Mouse (Mus musculus) MEL (cell line): ENCODE data around the gene Top3a. TPM values are rescaled to one million over a fixed set of nuclear protein-coding genes. Genes with fewer than 3 reads are reported as not detected.
A peak's percentile ranks its signal among the peaks of the same experiment; 100 is the strongest.

ENCODE experiments used
- DNase-seq: peaks from one replicate; pipeline ENCODE4 v3.0.0; 2011; ENCODE audit warnings: low read depth, low spot score
- H3K27ac ChIP-seq: 2 replicates; pipeline ENCODE4 v1.5.1; 2012; ENCODE audit warnings: low read depth, mild to moderate bottlenecking, control low read depth, low read length, moderate library complexity; ENCODE audit not compliant: control insufficient read depth
- H3K27me3 ChIP-seq, 2 experiments: fragments of 150-350 bp in 1 of 2; sonication (generic) in 1 of 2; 2 replicates each; pipeline ENCODE4 v1.6.1; 2012; ENCODE audit warnings: low read length in 2 of 2, mild to moderate bottlenecking in 2 of 2, improper control_type of control experiment in 1 of 2, moderate library complexity in 1 of 2; ENCODE audit not compliant: insufficient read depth in 2 of 2, control insufficient read depth in 1 of 2
- H3K36me3 ChIP-seq, 2 experiments: 2 replicates each; pipeline ENCODE4 v1.6.1; 2012 to 2014; ENCODE audit warnings: low read length in 2 of 2, improper control_type of control experiment in 1 of 2, inconsistent platforms in 1 of 2, mild to moderate bottlenecking in 1 of 2; ENCODE audit not compliant: insufficient read depth in 2 of 2, control insufficient read depth in 1 of 2
- H3K4me1 ChIP-seq, 2 experiments: fragments of 150-350 bp in 1 of 2; sonication (generic) in 1 of 2; 2 replicates each; pipeline ENCODE4 v1.6.1; 2012; ENCODE audit warnings: low read length in 2 of 2, improper control_type of control experiment in 1 of 2, mild to moderate bottlenecking in 1 of 2; ENCODE audit not compliant: insufficient read depth in 2 of 2, control insufficient read depth in 1 of 2
- H3K4me3 ChIP-seq, 2 experiments: fragments of 150-350 bp in 1 of 2; sonication (generic) in 1 of 2; 2 replicates each; pipeline ENCODE4 v1.5.1; 2012; ENCODE audit warnings: low read depth in 2 of 2, low read length in 2 of 2, mild to moderate bottlenecking in 2 of 2, moderate library complexity in 2 of 2, control low read depth in 1 of 2, improper control_type of control experiment in 1 of 2; ENCODE audit not compliant: control insufficient read depth in 1 of 2, insufficient read depth in 1 of 2
- H3K79me2 ChIP-seq: 2 replicates; pipeline ENCODE4 v1.6.1; 2012; ENCODE audit warnings: mild to moderate bottlenecking, low read length, moderate library complexity; ENCODE audit not compliant: control insufficient read depth, poor library complexity, insufficient read depth
- H3K9ac ChIP-seq: 2 replicates; pipeline ENCODE4 v1.6.1; 2012; ENCODE audit warnings: low read depth, mild to moderate bottlenecking, control low read depth, low read length, moderate library complexity; ENCODE audit not compliant: control insufficient read depth, poor library complexity, severe bottlenecking
- H3K9me3 ChIP-seq: fragments of 150-350 bp; sonication (generic); replicated peaks from 2 replicates; pipeline ENCODE4 v1.6.1; 2012; ENCODE audit warnings: mild to moderate bottlenecking, low read length, improper control_type of control experiment, moderate library complexity; ENCODE audit not compliant: insufficient read depth
- CHD1 ChIP-seq: IDR thresholded peaks from 2 replicates; pipeline ENCODE4 v1.6.1; 2012; ENCODE audit warnings: low read depth, mild to moderate bottlenecking, inconsistent platforms, low read length, improper control_type of control experiment
- ELF1 ChIP-seq: IDR thresholded peaks from 2 replicates; pipeline ENCODE4 v1.6.1; 2014; ENCODE audit warnings: low read depth, mild to moderate bottlenecking, inconsistent platforms, low read length, improper control_type of control experiment, moderate library complexity
- ETS1 ChIP-seq: IDR thresholded peaks from 2 replicates; pipeline ENCODE4 v1.6.1; 2012; ENCODE audit warnings: low read depth, mild to moderate bottlenecking, inconsistent platforms, low read length, improper control_type of control experiment, moderate library complexity
- GATA1 ChIP-seq: IDR thresholded peaks from 2 replicates; pipeline ENCODE4 v1.6.1; 2011; ENCODE audit warnings: low read depth, low read length, improper control_type of control experiment
- HCFC1 ChIP-seq: IDR thresholded peaks from 2 replicates; pipeline ENCODE4 v1.6.1; 2012; ENCODE audit warnings: low read depth, mild to moderate bottlenecking, inconsistent platforms, low read length, improper control_type of control experiment, moderate library complexity
- JUND ChIP-seq: IDR thresholded peaks from 2 replicates; pipeline ENCODE4 v1.6.1; 2011; ENCODE audit warnings: low read depth, mild to moderate bottlenecking, improper control_type of control experiment, low read length
- KAT2A ChIP-seq: conservative IDR thresholded peaks from 2 replicates; pipeline ENCODE4 v1.6.1; 2012; ENCODE audit warnings: low read depth, low read length, improper control_type of control experiment, inconsistent platforms
- MEF2A ChIP-seq: IDR thresholded peaks from 2 replicates; pipeline ENCODE4 v1.6.1; 2014; ENCODE audit warnings: low read depth, mild to moderate bottlenecking, inconsistent platforms, low read length, improper control_type of control experiment; ENCODE audit not compliant: poor library complexity, insufficient replicate concordance, severe bottlenecking; ENCODE audit errors: extremely low read depth
- MXI1 ChIP-seq: IDR thresholded peaks from 2 replicates; pipeline ENCODE4 v1.6.1; 2011; ENCODE audit warnings: mild to moderate bottlenecking, low read depth, low read length, improper control_type of control experiment
- MYC ChIP-seq: IDR thresholded peaks from 2 replicates; pipeline ENCODE4 v1.6.1; 2011; ENCODE audit warnings: low read depth, mild to moderate bottlenecking, low read length, improper control_type of control experiment, moderate library complexity
- NELFE ChIP-seq: IDR thresholded peaks from 2 replicates; pipeline ENCODE4 v1.6.1; 2011; ENCODE audit warnings: low read depth, low read length, improper control_type of control experiment
- NRF1 ChIP-seq: IDR thresholded peaks from 2 replicates; pipeline ENCODE4 v1.6.1; 2014; ENCODE audit warnings: low read depth, mild to moderate bottlenecking, inconsistent platforms, low read length, improper control_type of control experiment, moderate library complexity; ENCODE audit not compliant: poor library complexity, insufficient read depth, severe bottlenecking
- POLR2A ChIP-seq, 2 experiments: IDR thresholded peaks; 2 replicates each; pipeline ENCODE4 v1.6.1; 2011 to 2012; ENCODE audit warnings: low read length in 2 of 2, mild to moderate bottlenecking in 2 of 2, control low read depth in 1 of 2, improper control_type of control experiment in 1 of 2, low read depth in 1 of 2, moderate library complexity in 1 of 2; ENCODE audit not compliant: control insufficient read depth in 1 of 2, insufficient read depth in 1 of 2, poor library complexity in 1 of 2
- RAD21 ChIP-seq: IDR thresholded peaks from 2 replicates; pipeline ENCODE4 v1.6.1; 2011; ENCODE audit warnings: mild to moderate bottlenecking, low read depth, low read length, improper control_type of control experiment
- SIN3A ChIP-seq: IDR thresholded peaks from 2 replicates; pipeline ENCODE4 v1.6.1; 2012; ENCODE audit warnings: low read length, improper control_type of control experiment, inconsistent platforms
- TAL1 ChIP-seq: IDR thresholded peaks from 2 replicates; pipeline ENCODE4 v1.6.1; 2012; ENCODE audit warnings: mild to moderate bottlenecking, inconsistent platforms, low read length, moderate library complexity, mixed read lengths
- TCF12 ChIP-seq: IDR thresholded peaks from 2 replicates; pipeline ENCODE4 v1.6.1; 2014; ENCODE audit warnings: low read depth, mild to moderate bottlenecking, inconsistent platforms, low read length, improper control_type of control experiment, moderate library complexity
- UBTF ChIP-seq: IDR thresholded peaks from 2 replicates; pipeline ENCODE4 v1.6.1; 2012; ENCODE audit warnings: low read depth, mild to moderate bottlenecking, inconsistent platforms, low read length, improper control_type of control experiment, moderate library complexity, borderline replicate concordance; ENCODE audit not compliant: insufficient read depth
- USF1 ChIP-seq: IDR thresholded peaks from 2 replicates; pipeline ENCODE4 v1.6.1; 2014; ENCODE audit warnings: low read depth, mild to moderate bottlenecking, inconsistent platforms, low read length, improper control_type of control experiment, moderate library complexity
- USF2 ChIP-seq, 2 experiments: IDR thresholded peaks; 2 replicates each; pipeline ENCODE4 v1.6.1; 2011 to 2012; ENCODE audit warnings: improper control_type of control experiment in 2 of 2, low read length in 2 of 2, borderline replicate concordance in 1 of 2, inconsistent platforms in 1 of 2, low read depth in 1 of 2, mild to moderate bottlenecking in 1 of 2; ENCODE audit not compliant: insufficient read depth in 1 of 2
- ZNF384 ChIP-seq: IDR thresholded peaks from 2 replicates; pipeline ENCODE4 v1.6.1; 2012; ENCODE audit warnings: low read depth, mild to moderate bottlenecking, inconsistent platforms, low read length, improper control_type of control experiment
- polyA plus RNA-seq, 2 experiments: library from polyadenylated mRNA; stranded (reverse) in 1 of 2; unstranded in 1 of 2; fragments of >175 nt in 1 of 2; fragments of >200 nt in 1 of 2; gene quantifications; 2 replicates each; pipeline versions ENCODE4 v1.2.1 to v1.2.4; 2012; ENCODE audit warnings: low replicate concordance in 2 of 2, low read depth in 1 of 2; ENCODE audit not compliant: insufficient read length in 2 of 2, insufficient read depth in 1 of 2, missing spikeins in 1 of 2
- total RNA-seq: library from RNA; depleted of rRNA; stranded (reverse); fragments of 300-350 nt; gene quantifications from 2 replicates; pipeline ENCODE4 v1.2.3, GENCODE M21; 2012

The Top3a gene
- total and polyA plus RNA-seq, 3 experiments = 17.7 to 18.4 TPM; not detected in 1

DNA sequence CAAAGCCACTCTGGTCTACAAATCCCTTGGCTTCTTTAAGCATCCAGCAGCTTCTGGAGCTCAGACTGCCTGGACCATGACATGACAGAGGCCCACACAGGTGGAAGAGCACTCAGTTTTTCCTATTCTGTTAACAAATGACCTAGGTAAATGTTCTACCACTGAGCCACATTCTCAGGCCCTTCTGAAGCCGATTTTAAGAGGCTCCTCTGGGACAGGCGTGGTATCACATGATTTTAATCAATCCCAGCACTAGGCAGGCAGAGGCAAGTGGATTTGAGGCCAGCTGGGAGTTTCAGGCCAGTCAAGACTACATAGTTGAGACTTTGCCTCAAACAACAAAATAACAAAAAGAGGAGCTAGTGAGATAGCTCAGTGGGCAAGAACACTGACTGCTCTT lies 13.3 kb upstream of the Top3a start:
- Histone ChIP-seq H3K36me3 (peaks cover 0 to 14% of the 10 kb centered on the region in 2 experiments; a peak in 2 of 4 replicates), H3K27ac (no peak overlapping the region), H3K4me1 (no peaks in the 10 kb centered on the region), H3K4me3 (no peak overlapping the region), H3K9ac (no peak overlapping the region), H3K27me3 (no peaks in the 10 kb centered on the region), H3K79me2 (no peaks in the 10 kb centered on the region), H3K9me3 (no peaks in the 10 kb centered on the region)
- TF ChIP-seq TAL1 (no peak), NELFE (no peak), ZNF384 (no peak), USF2 (IDR thresholded peaks at IDR 0.05; ENCODE audit: borderline replicate concordance in 1 of 2, insufficient read depth in 1 of 2, low read depth in 1 of 2, low read length in 2 of 2) (no peak), MYC (no peak), MXI1 (no peak)
- DNase-seq = no peak

DNA sequence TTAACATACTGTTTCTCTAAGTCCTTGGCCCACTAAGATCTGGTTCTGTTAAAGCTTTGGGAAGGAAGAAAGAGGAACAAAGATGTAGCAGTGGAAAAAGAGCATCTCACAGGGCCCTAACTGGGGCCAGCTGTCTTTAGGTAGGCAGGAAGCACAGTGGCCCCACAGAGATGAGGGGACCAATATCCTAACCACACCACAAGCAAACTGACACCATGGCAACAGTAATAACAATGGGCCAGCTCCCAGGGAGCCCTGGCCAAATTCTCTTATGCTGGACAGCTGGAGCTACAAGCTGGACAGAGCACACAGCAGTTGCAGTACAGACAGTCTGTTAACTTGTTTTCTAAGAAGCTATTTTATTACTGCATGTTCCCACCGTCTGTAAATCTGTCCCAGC lies 10.4 kb upstream of the Top3a start:
- Histone ChIP-seq H3K36me3 (peaks cover under 1 to 12% of the 10 kb centered on the region in 2 experiments), H3K79me2 (peaks cover 15% of the 10 kb centered on the region), H3K4me3 (no peak overlapping the region), H3K27ac (no peak overlapping the region), H3K9ac (no peak overlapping the region), H3K27me3 (no peaks in the 10 kb centered on the region), H3K9me3 (no peaks in the 10 kb centered on the region)
- DNase-seq = no peak
- TF ChIP-seq ETS1 (no peak), CHD1 (no peak), POLR2A (IDR thresholded peaks at IDR 0.05; ENCODE audit: control insufficient read depth in 1 of 2, insufficient read depth in 1 of 2, low read depth in 1 of 2, low read length in 2 of 2, poor library complexity in 1 of 2) (0 out of 4 replicates have a peak, but pooled peaks of 1 of the 2 experiments have one; percentile 9)
- TF ChIP-seq, all 39 proteins: peak for 1
- H3K4me1 ChIP-seq = no peaks in the 10 kb centered on the region; a peak in 1 of 4 replicates

DNA sequence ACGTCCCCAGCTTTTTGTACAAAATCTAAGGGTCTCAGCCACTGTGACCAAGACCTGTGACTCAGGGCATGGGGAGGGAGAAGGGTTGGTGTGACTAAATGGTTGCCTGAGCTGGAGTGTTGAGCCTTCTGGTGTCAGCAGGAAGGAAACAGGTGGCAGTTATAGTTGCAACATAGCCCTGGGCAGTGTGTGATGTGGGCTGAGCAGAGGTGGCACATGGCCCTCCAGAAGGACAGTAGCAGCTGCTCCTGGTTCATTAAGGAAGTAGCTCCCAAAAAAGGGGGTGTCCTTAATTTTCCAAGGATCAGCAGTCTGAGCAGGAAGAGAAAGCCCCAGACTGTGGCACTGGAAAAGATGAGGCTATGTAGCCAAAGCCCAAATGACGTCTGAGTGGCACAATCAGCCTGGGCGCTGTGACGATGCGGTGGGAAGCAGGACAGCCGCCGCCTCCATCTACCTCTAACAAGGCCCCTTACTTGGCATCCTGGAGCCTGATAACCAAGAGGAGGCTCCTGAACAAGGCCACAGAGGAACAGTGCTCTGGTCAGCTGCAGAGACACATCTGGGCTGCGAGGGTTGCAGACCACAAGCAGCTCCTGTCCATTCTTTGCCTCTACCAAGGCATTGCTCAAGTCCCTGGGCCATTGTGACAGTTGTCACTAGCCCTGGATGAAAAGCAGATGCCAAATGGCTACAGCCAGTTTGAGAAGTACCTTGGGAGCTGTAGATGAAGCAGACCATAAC lies 7.2 kb upstream of the Top3a start:
- Histone ChIP-seq H3K79me2 (peaks cover 47% of the 10 kb centered on the region), H3K27me3 (no peaks in the 10 kb centered on the region), H3K36me3 (peaks cover 12 to 29% of the 10 kb centered on the region in 2 experiments), H3K27ac (no peak overlapping the region), H3K4me1 (peaks cover 2 to 28% of the 10 kb centered on the region in 2 experiments), H3K9ac (no peak overlapping the region), H3K9me3 (no peaks in the 10 kb centered on the region), H3K4me3 (no peak overlapping the region)
- no peak for TF ChIP-seq RAD21
- TF ChIP-seq JUND = no peak
- no peak for TF ChIP-seq TAL1
- TF ChIP-seq UBTF = no peak
- no peak for TF ChIP-seq MEF2A
- no peak for TF ChIP-seq NRF1
- TF ChIP-seq USF1 = no peak
- TF ChIP-seq HCFC1 = no peak
- no peak for TF ChIP-seq GATA1
- no peak for TF ChIP-seq KAT2A
- no peak for TF ChIP-seq SIN3A
- no peak for TF ChIP-seq ELF1
- TF ChIP-seq TCF12 = no peak
- TF ChIP-seq NELFE = no peak
- TF ChIP-seq ETS1 = no peak
- DNase-seq = no peak
